Mouse (Mus musculus) liver, postnatal 0 days (tissue): ENCODE measurements around the gene Scgb1a1. TPM values are rescaled to one million over a fixed set of nuclear protein-coding genes. Genes with fewer than 3 reads are reported as not detected.

Source experiments
- ATAC-seq: fragments of 200-750 bp; cut with Nextera tagmentation; 2 replicates; pipeline ENCODE4 v1.8.0; 2017; ENCODE audit warnings: mild to moderate bottlenecking, moderate library complexity
- DNase-seq: peaks from one replicate; pipeline ENCODE4 v3.0.0-alpha.2; 2016
- H3K27ac ChIP-seq: fragments of 300-500 bp; sonication (generic); 2 replicates; pipeline ENCODE4 v1.5.1; 2014; ENCODE audit warnings: antibody characterized with exemption, moderate library complexity, mild to moderate bottlenecking, low read depth
- H3K27me3 ChIP-seq: fragments of 300-500 bp; sonication (generic); 2 replicates; pipeline ENCODE4 v1.6.1; 2014; ENCODE audit warnings: low read length, control low read depth, mixed read lengths; ENCODE audit not compliant: insufficient read depth
- H3K36me3 ChIP-seq: fragments of 300-500 bp; sonication (generic); replicated peaks from 2 replicates; pipeline ENCODE4 v1.6.1; 2014; ENCODE audit warnings: mild to moderate bottlenecking, control low read depth, low read length, moderate library complexity, mixed read lengths; ENCODE audit not compliant: insufficient read depth
- H3K4me1 ChIP-seq: fragments of 300-500 bp; sonication (generic); 2 replicates; pipeline ENCODE4 v1.6.1; 2014; ENCODE audit warnings: antibody characterized with exemption, mild to moderate bottlenecking, control low read depth; ENCODE audit not compliant: insufficient read depth
- H3K4me2 ChIP-seq: fragments of 300-500 bp; sonication (generic); 2 replicates; pipeline ENCODE4 v1.6.1; 2014; ENCODE audit warnings: low read depth, mild to moderate bottlenecking, low read length, moderate library complexity, mixed read lengths
- H3K4me3 ChIP-seq: fragments of 300-500 bp; sonication (generic); 2 replicates; pipeline ENCODE4 v1.5.1; 2014; ENCODE audit warnings: low read depth, low read length
- H3K9ac ChIP-seq: fragments of 300-500 bp; sonication (generic); replicated peaks from 2 replicates; pipeline ENCODE4 v1.6.1; 2014; ENCODE audit warnings: mild to moderate bottlenecking, moderate library complexity
- H3K9me3 ChIP-seq: fragments of 300-500 bp; sonication (generic); 2 replicates; pipeline ENCODE4 v1.6.1; 2016; ENCODE audit warnings: mild to moderate bottlenecking, control low read depth, low read length, mixed read lengths
- CTCF ChIP-seq: sonication (generic); IDR thresholded peaks from 2 replicates; pipeline ENCODE4 v1.5.1; 2016; ENCODE audit warnings: antibody characterized with exemption, low read depth
- EP300 ChIP-seq: IDR thresholded peaks from 2 replicates; pipeline ENCODE4 v1.6.1; 2016; ENCODE audit warnings: antibody characterized with exemption, low read depth, mild to moderate bottlenecking
- WGBS: fragments of 180-500 bp; shearing (Covaris S2); extraction: QIAGEN DNeasy Blood & Tissue Kit; methylation state at CpG from one replicate; pipeline ENCODE4 v1.1.7; 2014; ENCODE audit not compliant: insufficient replicate concordance; 5-methylcytosine and 5-hydroxymethylcytosine counted together
- polyA plus RNA-seq: library from polyadenylated mRNA; unstranded; fragments of >200 nt; fragmentation: Nextera tagmentation; extraction: Ambion mirVana; gene quantifications from 2 replicates; pipeline ENCODE4 v1.2.1, GENCODE M21; 2015

The Scgb1a1 gene
- 0.85 and 3.7 TPM in 2 replicates for polyA plus RNA-seq

GRCm38 (mm10) chr19:9087821-9088220 lies at the start of gene Scgb1a1:
Gene Scgb1a1, minus strand, starts transcription at chr19:9087958.
- Histone ChIP-seq H3K27me3 (no peaks in the 10 kb centered on the region), H3K36me3 (no peaks in the 10 kb centered on the region), H3K9me3 (no peaks in the 10 kb centered on the region), H3K4me1 (no peaks in the 10 kb centered on the region; the same call in 1 of the 2 replicates), H3K27ac (no peak within 1 kb of the TSS), H3K4me2 (no peak within 1 kb of the TSS), H3K9ac (no peak within 1 kb of the TSS), H3K4me3 (no peak within 1 kb of the TSS)
- ATAC-seq (no peak), DNase-seq (no peak)
- no peak for TF ChIP-seq EP300
- TF ChIP-seq CTCF: no peak
- 65% methylated on average over 4 of the region's 4 CpGs for WGBS

- Histone ChIP-seq H3K27me3 (no peaks in the 10 kb centered on the region), H3K9ac (no peak overlapping the region), H3K9me3 (no peaks in the 10 kb centered on the region), H3K4me1 (peaks cover 7% of the 10 kb centered on the region), H3K27ac (no peak overlapping the region), H3K4me2 (no peak overlapping the region), H3K36me3 (no peaks in the 10 kb centered on the region), H3K4me3 (no peak overlapping the region)
- ATAC-seq (peak; percentile 35; the same call in 1 of the 2 replicates), DNase-seq (no peak)
- 81% methylated on average over 1 of the region's 1 CpGs for WGBS
- no peak for TF ChIP-seq EP300
- no peak for TF ChIP-seq CTCF
These were observed 49.4 kb upstream of the Scgb1a1 start for GRCm38 (mm10) chr19:9137159-9137558.

- H3K4me1 ChIP-seq: peaks cover 7% of the 10 kb centered on the region
- H3K36me3 ChIP-seq: no peaks in the 10 kb centered on the region
- peak within 1 kb of the TSS; percentile 99 for H3K4me2 ChIP-seq
- DNase-seq (peak; percentile 90), ATAC-seq (peak; percentile 97)
- no peaks in the 10 kb centered on the region for H3K27me3 ChIP-seq
- H3K4me3 ChIP-seq: peak within 1 kb of the TSS; percentile 79
- TF ChIP-seq EP300 (no peak), CTCF (peak; percentile 8; the same call in 1 of the 2 replicates)
- peak within 1 kb of the TSS; percentile 26; the same call in 1 of the 2 replicates for H3K27ac ChIP-seq
- peak within 1 kb of the TSS; percentile 84 for H3K9ac ChIP-seq
- H3K9me3 ChIP-seq: no peaks in the 10 kb centered on the region
- 10% methylated on average over 31 of the region's 31 CpGs for WGBS
These were observed 48.0 kb upstream of the Scgb1a1 start, which contains the start of gene Asrgl1 for GRCm38 (mm10) chr19:9135512-9136331. Gene Asrgl1, minus strand, starts transcription at chr19:9135636.

- no peaks in the 10 kb centered on the region for H3K27me3 ChIP-seq
- ATAC-seq: peak; percentile 58
- under 1% methylated on average over 35 of the region's 37 CpGs for WGBS
- H3K4me3 ChIP-seq: peak overlapping the region; percentile 79
- H3K9me3 ChIP-seq: no peaks in the 10 kb centered on the region
- peak overlapping the region; percentile 26; the same call in 1 of the 2 replicates for H3K27ac ChIP-seq
- no peaks in the 10 kb centered on the region for H3K36me3 ChIP-seq
- peak overlapping the region; percentile 99 for H3K4me2 ChIP-seq
- DNase-seq: peak; percentile 35
- H3K9ac ChIP-seq: peak overlapping the region; percentile 84
- no peak for TF ChIP-seq CTCF
- peaks cover 7% of the 10 kb centered on the region for H3K4me1 ChIP-seq
These were observed 47.2 kb upstream of the Scgb1a1 start for GRCm38 (mm10) chr19:9134746-9135511.

GRCm38 (mm10) chr19:9129996-9130395 lies 42.2 kb upstream of the Scgb1a1 start:
- no peak overlapping the region for H3K27ac ChIP-seq
- DNase-seq: no peak
- no peaks in the 10 kb centered on the region for H3K9me3 ChIP-seq
- ATAC-seq: peak; percentile 60; the same call in 1 of the 2 replicates
- H3K4me3 ChIP-seq: no peak overlapping the region
- WGBS: 74% methylated on average over 1 of the region's 1 CpGs
- H3K9ac ChIP-seq: no peak overlapping the region
- H3K27me3 ChIP-seq: no peaks in the 10 kb centered on the region
- H3K4me1 ChIP-seq: 0 out of 2 replicates have a peak, but pooled peaks cover 5% of the 10 kb centered on the region
- 0 out of 2 replicates have a peak, but pooled peaks cover 4% of the 10 kb centered on the region for H3K36me3 ChIP-seq
- no peak overlapping the region for H3K4me2 ChIP-seq
- TF ChIP-seq EP300 (no peak), CTCF (no peak)
